Mouse (Mus musculus) embryonic facial prominence, embryonic 15.5 days (tissue): ENCODE results near the gene Cmtm3. TPM values are rescaled to one million over a fixed set of nuclear protein-coding genes. Genes with fewer than 3 reads are reported as not detected.
"Not testable (repeated sequence)": the region's sequence is repeated elsewhere in the genome, so short reads cannot be mapped to it uniquely, and the experiment has no call there.

ENCODE experiments used
- ATAC-seq: fragments of 200-750 bp; cut with Nextera tagmentation; 2 replicates; pipeline ENCODE4 v1.8.0; 2017; ENCODE audit warnings: low read depth, moderate TSS enrichment; ENCODE audit not compliant: insufficient number of reproducible peaks, low FRiP score, low TSS enrichment
- H3K27ac ChIP-seq: fragments of 300-500 bp; sonication (generic); replicated peaks from 2 replicates; pipeline ENCODE4 v1.5.1; 2015; ENCODE audit warnings: mild to moderate bottlenecking, inconsistent platforms
- H3K27me3 ChIP-seq: fragments of 300-500 bp; sonication (generic); 2 replicates; pipeline ENCODE4 v1.6.1; 2015; ENCODE audit warnings: inconsistent platforms
- H3K36me3 ChIP-seq: fragments of 300-500 bp; sonication (generic); 2 replicates; pipeline ENCODE4 v1.6.1; 2015; ENCODE audit warnings: mild to moderate bottlenecking, inconsistent platforms
- H3K4me1 ChIP-seq: fragments of 300-500 bp; sonication (generic); 2 replicates; pipeline ENCODE4 v1.6.1; 2015; ENCODE audit warnings: inconsistent platforms
- H3K4me2 ChIP-seq: fragments of 300-500 bp; sonication (generic); replicated peaks from 2 replicates; pipeline ENCODE4 v1.6.1; 2015; ENCODE audit warnings: mild to moderate bottlenecking, inconsistent platforms
- H3K4me3 ChIP-seq: fragments of 300-500 bp; sonication (generic); replicated peaks from 2 replicates; pipeline ENCODE4 v1.5.1; 2015; ENCODE audit warnings: mild to moderate bottlenecking, inconsistent platforms
- H3K9ac ChIP-seq: fragments of 300-500 bp; sonication (generic); 2 replicates; pipeline ENCODE4 v1.6.1; 2015; ENCODE audit warnings: inconsistent platforms
- H3K9me3 ChIP-seq: fragments of 300-500 bp; sonication (generic); replicated peaks from 2 replicates; pipeline ENCODE4 v1.6.1; 2016; ENCODE audit warnings: inconsistent platforms
- WGBS: fragments of 180-500 bp; shearing (Covaris S2); methylation state at CpG from one replicate; pipeline ENCODE4 v1.1.7; 2015; 5-methylcytosine and 5-hydroxymethylcytosine counted together
- polyA plus RNA-seq: library from polyadenylated mRNA; unstranded; fragments of >200 nt; fragmentation: Nextera tagmentation; extraction: Ambion mirVana; gene quantifications from 2 replicates; pipeline ENCODE4 v1.2.1, GENCODE M21; 2015

Gene Cmtm3
- polyA plus RNA-seq = 175 and 176 TPM in 2 replicates

GRCm38 (mm10) chr8:104339229-104339982, at the start of gene Cmtm3:
TSS of gene Cmtm3 (plus strand) at chr8:104339410.
- Histone ChIP-seq H3K4me1 (peaks cover 29% of the 10 kb centered on the region), H3K9me3 (no peaks in the 10 kb centered on the region), H3K36me3 (0 out of 2 replicates have a peak, but pooled peaks cover 6% of the 10 kb centered on the region), H3K27me3 (no peaks in the 10 kb centered on the region), H3K4me3 (peak within 1 kb of the TSS; percentile 79), H3K9ac (peak within 1 kb of the TSS; percentile 72), H3K4me2 (peak within 1 kb of the TSS; percentile 71), H3K27ac (peak within 1 kb of the TSS; percentile 93)
- WGBS = 19% methylated on average over 14 of the region's 18 CpGs
- no peak for ATAC-seq

GRCm38 (mm10) chr8:104293081-104293480, 46.1 kb upstream of the Cmtm3 start, which contains the start of gene Cmtm2a:
TSS of gene Cmtm2a (minus strand) at chr8:104293181.
- not testable (repeated sequence) for H3K4me2 ChIP-seq
- WGBS = 89% methylated on average over 12 of the region's 12 CpGs

GRCm38 (mm10) chr8:104294396-104294795, 44.8 kb upstream of the Cmtm3 start:
- Histone ChIP-seq H3K4me1 (no peaks in the 10 kb centered on the region), H3K4me2 (no peak overlapping the region), H3K4me3 (no peak overlapping the region), H3K27me3 (no peaks in the 10 kb centered on the region), H3K9me3 (no peaks in the 10 kb centered on the region), H3K27ac (no peak overlapping the region), H3K36me3 (no peaks in the 10 kb centered on the region), H3K9ac (no peak overlapping the region)
- ATAC-seq = no peak
- 69% methylated on average over 1 of the region's 1 CpGs for WGBS

More at GRCm38 (mm10) chr8:104293081-104293480, 46.1 kb upstream of the Cmtm3 start, which contains the start of gene Cmtm2a:
- H3K9me3 ChIP-seq, H3K27ac ChIP-seq, H3K9ac ChIP-seq, H3K4me1 ChIP-seq, H3K36me3 ChIP-seq, H3K27me3 ChIP-seq, H3K4me3 ChIP-seq, ATAC-seq: not testable (repeated sequence)

GRCm38 (mm10) chr8:104301577-104301976, 37.6 kb upstream of the Cmtm3 start:
- ATAC-seq, H3K4me2 ChIP-seq, H3K9ac ChIP-seq, H3K4me1 ChIP-seq, H3K27ac ChIP-seq, H3K27me3 ChIP-seq, H3K4me3 ChIP-seq, H3K36me3 ChIP-seq, H3K9me3 ChIP-seq: not testable (repeated sequence)
- WGBS = 13% methylated on average over 3 of the region's 3 CpGs

- not testable (repeated sequence) for H3K27me3 ChIP-seq
Measured at GRCm38 (mm10) chr8:104302536-104302935, 36.7 kb upstream of the Cmtm3 start.

GRCm38 (mm10) chr8:104304962-104305361, 34.2 kb upstream of the Cmtm3 start:
- Histone ChIP-seq H3K9ac (no peak overlapping the region), H3K36me3 (no peaks in the 10 kb centered on the region), H3K4me2 (no peak overlapping the region), H3K27me3 (no peaks in the 10 kb centered on the region), H3K27ac (no peak overlapping the region), H3K9me3 (no peaks in the 10 kb centered on the region), H3K4me1 (no peaks in the 10 kb centered on the region), H3K4me3 (no peak overlapping the region)
- ATAC-seq = no peak
- 72% methylated on average over 11 of the region's 11 CpGs for WGBS

More at GRCm38 (mm10) chr8:104302536-104302935, 36.7 kb upstream of the Cmtm3 start:
- WGBS = 81% methylated on average over 4 of the region's 4 CpGs
- not testable (repeated sequence) for H3K4me1 ChIP-seq, H3K4me3 ChIP-seq, ATAC-seq, H3K9me3 ChIP-seq, H3K36me3 ChIP-seq, H3K4me2 ChIP-seq, H3K27ac ChIP-seq, H3K9ac ChIP-seq

GRCm38 (mm10) chr8:104308341-104308740, 30.9 kb upstream of the Cmtm3 start:
- H3K9me3 ChIP-seq, H3K27me3 ChIP-seq, H3K27ac ChIP-seq, H3K4me2 ChIP-seq, H3K36me3 ChIP-seq, ATAC-seq, H3K9ac ChIP-seq, H3K4me1 ChIP-seq, H3K4me3 ChIP-seq: not testable (repeated sequence)
- WGBS = 55% methylated on average over 6 of the region's 6 CpGs

- H3K9ac ChIP-seq, ATAC-seq, H3K9me3 ChIP-seq, H3K27me3 ChIP-seq, H3K4me2 ChIP-seq, H3K4me1 ChIP-seq, H3K4me3 ChIP-seq, H3K27ac ChIP-seq, H3K36me3 ChIP-seq: not testable (repeated sequence)
- WGBS = 90% methylated on average over 36 of the region's 36 CpGs
Measured at GRCm38 (mm10) chr8:104309441-104310155, 29.6 kb upstream of the Cmtm3 start, which contains the start of the genes Gm45711 and Cmtm1. TSS of gene Gm45711 (minus strand) at chr8:104310081. TSS of gene Cmtm1 (minus strand) at chr8:104310145.

- H3K4me3 ChIP-seq, H3K36me3 ChIP-seq, H3K9me3 ChIP-seq, H3K4me2 ChIP-seq, H3K27ac ChIP-seq, ATAC-seq, H3K4me1 ChIP-seq, H3K27me3 ChIP-seq, H3K9ac ChIP-seq: not testable (repeated sequence)
- 95% methylated on average over 3 of the region's 3 CpGs for WGBS
Measured at GRCm38 (mm10) chr8:104312023-104312422, 27.2 kb upstream of the Cmtm3 start.

GRCm38 (mm10) chr8:104313311-104313710, 25.9 kb upstream of the Cmtm3 start:
- Histone ChIP-seq H3K4me2 (no peak overlapping the region), H3K27ac (no peak overlapping the region), H3K36me3 (no peaks in the 10 kb centered on the region), H3K4me3 (no peak overlapping the region), H3K9me3 (no peaks in the 10 kb centered on the region), H3K9ac (no peak overlapping the region), H3K27me3 (no peaks in the 10 kb centered on the region), H3K4me1 (no peaks in the 10 kb centered on the region)
- WGBS = 61% methylated on average over 4 of the region's 4 CpGs
- no peak for ATAC-seq

- not testable (repeated sequence) for H3K36me3 ChIP-seq, H3K27me3 ChIP-seq, ATAC-seq, H3K9me3 ChIP-seq, H3K4me3 ChIP-seq, H3K4me2 ChIP-seq, H3K27ac ChIP-seq, H3K9ac ChIP-seq, H3K4me1 ChIP-seq
- WGBS = 77% methylated on average over 11 of the region's 11 CpGs
Measured at GRCm38 (mm10) chr8:104321267-104321666, 17.9 kb upstream of the Cmtm3 start, which contains the start of gene Gm11020. TSS of gene Gm11020 (plus strand) at chr8:104321567.
